Mouse (Mus musculus) myocyte (in vitro differentiated cells): Measurements from ENCODE around the gene Fut11.
A peak's percentile ranks its signal among the peaks of the same experiment; 100 is the strongest.

ENCODE experiments used
- E2F4 ChIP-seq: IDR thresholded peaks from one replicate; pipeline ENCODE4 v1.6.1; 2011; ENCODE audit warnings: mild to moderate bottlenecking, control low read depth, moderate library complexity; ENCODE audit not compliant: insufficient read depth
- MAX ChIP-seq: IDR thresholded peaks from one replicate; pipeline ENCODE4 v1.6.1; 2011; ENCODE audit warnings: low read depth, mild to moderate bottlenecking, control low read depth
- MYOD1 ChIP-seq, 3 experiments: IDR thresholded peaks; one replicate each; pipeline ENCODE4 v1.6.1; 2011; ENCODE audit warnings: control low read depth in 2 of 3, low read depth in 2 of 3, mild to moderate bottlenecking in 2 of 3, moderate library complexity in 1 of 3; ENCODE audit not compliant: insufficient read length in 2 of 3, control insufficient read depth in 1 of 3
- POLR2A ChIP-seq: IDR thresholded peaks from one replicate; pipeline ENCODE4 v1.6.1; 2011; ENCODE audit warnings: low read depth, mild to moderate bottlenecking, control low read depth, moderate library complexity; ENCODE audit not compliant: insufficient read length
- POLR2AphosphoS2 ChIP-seq: IDR thresholded peaks from one replicate; pipeline ENCODE4 v1.6.1; 2011; ENCODE audit warnings: low read depth, control low read depth; ENCODE audit not compliant: insufficient read length
- TCF12 ChIP-seq: IDR thresholded peaks from one replicate; pipeline ENCODE4 v1.6.1; 2011; ENCODE audit warnings: mild to moderate bottlenecking, control low read depth; ENCODE audit not compliant: poor library complexity, insufficient read depth, severe bottlenecking
- USF1 ChIP-seq: IDR thresholded peaks from one replicate; pipeline ENCODE4 v1.6.1; 2011; ENCODE audit warnings: low read depth, mild to moderate bottlenecking, control low read depth, moderate library complexity

DNA sequence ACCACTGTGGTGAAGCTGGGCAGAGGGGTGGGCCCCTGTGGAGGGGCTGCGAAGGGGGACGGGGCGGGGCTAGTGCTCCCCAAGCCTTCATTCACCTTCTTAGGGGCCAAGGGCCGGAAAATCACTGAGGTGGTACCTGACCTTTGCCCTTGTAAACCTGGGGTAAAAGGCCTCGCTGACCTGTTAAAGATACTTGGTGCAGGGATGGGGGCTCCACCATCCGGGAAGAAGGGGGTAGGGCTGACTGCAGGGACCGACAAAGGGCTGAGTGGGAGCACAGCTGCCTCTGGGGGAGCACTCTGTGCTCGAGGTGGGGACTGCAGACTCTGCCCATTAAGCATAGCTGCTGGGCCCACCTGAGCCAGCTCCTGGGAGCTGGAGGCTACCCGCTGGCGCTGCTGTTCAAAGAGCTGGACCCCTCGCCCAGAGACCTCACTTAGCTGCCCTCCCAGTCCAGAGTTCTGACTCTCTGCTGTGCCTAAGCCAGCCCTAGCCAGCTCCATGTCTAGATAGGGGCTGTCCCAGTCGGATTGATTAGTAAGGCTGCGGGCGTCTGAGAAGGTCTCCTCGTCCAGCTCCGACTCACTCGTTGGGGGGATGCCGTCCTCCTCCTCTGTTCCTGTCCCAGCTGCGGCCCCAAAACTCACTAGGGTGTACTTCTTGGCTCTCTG, 33.0 kb upstream of the Fut11 start:
- TF ChIP-seq POLR2A: no peak
- no peak for TF ChIP-seq MAX
- TF ChIP-seq TCF12: no peak
- TF ChIP-seq POLR2AphosphoS2: no peak
- TF ChIP-seq E2F4: no peak
- peak in 1 of 3 experiments; percentile 23 for TF ChIP-seq MYOD1 (IDR thresholded peaks at IDR 0.05; ENCODE audit: control insufficient read depth in 1 of 3, insufficient read length in 2 of 3, low read depth in 2 of 3)
- TF ChIP-seq USF1: no peak
